Mouse (Mus musculus): ENCODE results near the gene Pidd1.

Gene Pidd1

GRCm38 (mm10) chr7:141472763-141473162 is 28.9 kb upstream of the Pidd1 start:
- no peak for DNase-seq (ENCODE audit: low read depth, low spot score)

- DNase-seq (ENCODE audit: low read depth, low spot score), result no peak
These were observed 28.4 kb upstream of the Pidd1 start for GRCm38 (mm10) chr7:141472226-141472625.

GRCm38 (mm10) chr7:141471236-141471635 is 27.4 kb upstream of the Pidd1 start:
- DNase-seq (ENCODE audit: low read depth, low spot score), result no peak

GRCm38 (mm10) chr7:141470637-141470944 is 26.8 kb upstream of the Pidd1 start:
- DNase-seq (ENCODE audit: low read depth, low spot score), result no peak

- no peak for DNase-seq (ENCODE audit: low read depth, low spot score)
These were observed 26.2 kb upstream of the Pidd1 start for GRCm38 (mm10) chr7:141469901-141470636.

GRCm38 (mm10) chr7:141469352-141469751 is 25.5 kb upstream of the Pidd1 start:
- no peak for DNase-seq (ENCODE audit: low read depth, low spot score)

- peak; percentile 92 for DNase-seq (ENCODE audit: low read depth, low spot score)
These were observed 24.8 kb upstream of the Pidd1 start for GRCm38 (mm10) chr7:141468522-141469211.

- no peak for DNase-seq (ENCODE audit: low read depth, low spot score)
These were observed 24.3 kb upstream of the Pidd1 start for GRCm38 (mm10) chr7:141468164-141468521.

- peak; percentile 82 for DNase-seq (ENCODE audit: low read depth, low spot score)
These were observed 23.6 kb upstream of the Pidd1 start, which contains the start of gene Cd151 for GRCm38 (mm10) chr7:141467230-141468030. Cd151 (plus strand) TSS chr7:141467392.

GRCm38 (mm10) chr7:141466607-141467148 is 22.9 kb upstream of the Pidd1 start:
- no peak for DNase-seq (ENCODE audit: low read depth, low spot score)

- DNase-seq (ENCODE audit: low read depth, low spot score), result no peak
These were observed 22.2 kb upstream of the Pidd1 start for GRCm38 (mm10) chr7:141466045-141466394.

- DNase-seq (ENCODE audit: low read depth, low spot score), result no peak
These were observed 21.7 kb upstream of the Pidd1 start for GRCm38 (mm10) chr7:141465388-141466044.

GRCm38 (mm10) chr7:141464603-141465201 is 20.9 kb upstream of the Pidd1 start:
- DNase-seq (ENCODE audit: low read depth, low spot score), result no peak

GRCm38 (mm10) chr7:141463824-141464602 is 20.2 kb upstream of the Pidd1 start:
- DNase-seq (ENCODE audit: low read depth, low spot score), result no peak

- DNase-seq (ENCODE audit: low read depth, low spot score), result no peak
These were observed 18.6 kb upstream of the Pidd1 start for GRCm38 (mm10) chr7:141462333-141462821.

GRCm38 (mm10) chr7:141461521-141462332 is 17.9 kb upstream of the Pidd1 start:
- no peak for DNase-seq (ENCODE audit: low read depth, low spot score)

GRCm38 (mm10) chr7:141460391-141461113 is 16.7 kb upstream of the Pidd1 start, which contains the start of gene Cracr2b:
Cracr2b (plus strand) TSS chr7:141461094.
- no peak for DNase-seq (ENCODE audit: low read depth, low spot score)

GRCm38 (mm10) chr7:141460001-141460390 is 16.2 kb upstream of the Pidd1 start:
- no peak for DNase-seq (ENCODE audit: low read depth, low spot score)

- no peak for DNase-seq (ENCODE audit: low read depth, low spot score)
These were observed 15.5 kb upstream of the Pidd1 start for GRCm38 (mm10) chr7:141459301-141459711.

All from ES-CJ7 (cell line).